Mouse (Mus musculus): ENCODE data around the gene Ascl3. TPM values are rescaled to one million over a fixed set of nuclear protein-coding genes. Genes with fewer than 3 reads are reported as not detected.
A peak's percentile ranks its signal among the peaks of the same experiment; 100 is the strongest.

Gene Ascl3
- total RNA-seq, 1 experiment from 2014 or later = not detected

DNA sequence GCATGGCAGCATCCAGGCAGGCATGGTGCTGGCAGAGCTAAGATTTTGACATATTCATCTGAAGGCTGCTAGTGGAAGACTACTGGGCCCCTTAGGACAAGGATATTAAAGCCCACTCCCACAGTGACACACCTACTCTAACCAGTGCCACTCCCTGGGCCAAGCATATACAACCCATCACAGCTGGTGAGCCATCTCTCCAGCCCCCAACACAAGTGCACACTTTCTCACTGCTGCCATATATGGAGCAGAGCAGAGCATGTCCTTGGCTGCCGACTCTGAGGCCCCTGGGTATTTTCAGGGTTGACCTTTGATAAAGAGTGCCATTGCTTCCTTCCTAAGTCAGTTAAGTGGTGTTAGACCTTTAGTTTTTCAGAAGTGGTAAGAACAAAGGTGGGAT lies 21.5 kb downstream of the Ascl3 start:
- no peak for DNase-seq

- DNase-seq = peak; percentile 37
Observed at GRCm38 (mm10) chr7:109708961-109709382, 22.6 kb downstream of the Ascl3 start.

- peak; percentile 70 for DNase-seq
Observed at GRCm38 (mm10) chr7:109707023-109707785, 24.3 kb downstream of the Ascl3 start.

- no peak for DNase-seq
Observed at GRCm38 (mm10) chr7:109704461-109704860, 27.1 kb downstream of the Ascl3 start.

GRCm38 (mm10) chr7:109704016-109704377 lies 27.5 kb downstream of the Ascl3 start:
- no peak for DNase-seq

DNA sequence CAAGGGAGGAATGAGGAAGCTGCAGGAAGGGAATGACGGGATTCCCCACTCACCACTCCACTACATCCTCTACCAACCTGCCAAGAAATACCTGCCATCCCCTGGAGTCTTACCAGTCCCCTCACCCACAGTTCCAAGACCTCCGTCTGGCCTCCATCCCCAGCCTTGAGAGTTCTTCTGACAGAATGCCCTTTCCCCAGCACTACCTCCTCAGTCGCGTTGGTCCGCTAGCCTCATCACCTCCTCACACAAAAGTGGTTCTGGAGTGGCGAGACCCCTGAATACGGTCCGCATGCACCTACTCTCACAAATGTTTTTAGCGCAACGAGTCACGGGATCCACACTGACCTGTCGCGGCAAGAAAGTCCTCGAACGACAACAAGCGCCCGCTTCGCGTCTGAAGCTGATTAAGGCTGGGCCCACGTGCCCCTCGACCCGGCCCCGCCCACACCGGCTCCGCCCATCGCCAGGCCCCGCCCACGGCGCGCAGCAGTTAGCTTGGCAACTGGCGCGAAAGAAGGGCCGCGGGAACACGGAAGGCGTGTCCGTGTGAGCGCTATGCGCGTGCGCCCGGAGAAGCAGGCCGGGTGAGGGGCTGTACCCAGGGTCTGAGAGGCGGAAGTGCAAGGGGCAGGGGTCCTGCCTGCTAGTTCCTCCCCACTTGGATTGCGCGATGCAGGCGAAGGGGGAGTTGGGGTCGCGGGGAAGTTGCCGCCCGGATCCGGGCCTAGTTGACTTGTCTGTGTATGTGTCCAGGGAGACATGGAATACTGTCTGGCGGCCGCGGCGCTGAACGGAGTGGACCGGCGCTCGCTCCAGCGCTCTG lies 28.1 kb downstream of the Ascl3 start, which contains the start of the genes St5 and Akip1:
Gene St5 (minus strand): TSS at position 416 of the 826 bp plus-strand sequence.
Gene Akip1 (plus strand): TSS at position 501 of the 826 bp plus-strand sequence.
- DNase-seq = peak; percentile 99

- DNase-seq = no peak
Observed at GRCm38 (mm10) chr7:109702721-109703120, 28.8 kb downstream of the Ascl3 start.

- no peak for DNase-seq
Observed at GRCm38 (mm10) chr7:109700213-109700612, 31.3 kb downstream of the Ascl3 start.

- DNase-seq = no peak
Observed at GRCm38 (mm10) chr7:109695339-109695726, 36.2 kb downstream of the Ascl3 start.

DNA sequence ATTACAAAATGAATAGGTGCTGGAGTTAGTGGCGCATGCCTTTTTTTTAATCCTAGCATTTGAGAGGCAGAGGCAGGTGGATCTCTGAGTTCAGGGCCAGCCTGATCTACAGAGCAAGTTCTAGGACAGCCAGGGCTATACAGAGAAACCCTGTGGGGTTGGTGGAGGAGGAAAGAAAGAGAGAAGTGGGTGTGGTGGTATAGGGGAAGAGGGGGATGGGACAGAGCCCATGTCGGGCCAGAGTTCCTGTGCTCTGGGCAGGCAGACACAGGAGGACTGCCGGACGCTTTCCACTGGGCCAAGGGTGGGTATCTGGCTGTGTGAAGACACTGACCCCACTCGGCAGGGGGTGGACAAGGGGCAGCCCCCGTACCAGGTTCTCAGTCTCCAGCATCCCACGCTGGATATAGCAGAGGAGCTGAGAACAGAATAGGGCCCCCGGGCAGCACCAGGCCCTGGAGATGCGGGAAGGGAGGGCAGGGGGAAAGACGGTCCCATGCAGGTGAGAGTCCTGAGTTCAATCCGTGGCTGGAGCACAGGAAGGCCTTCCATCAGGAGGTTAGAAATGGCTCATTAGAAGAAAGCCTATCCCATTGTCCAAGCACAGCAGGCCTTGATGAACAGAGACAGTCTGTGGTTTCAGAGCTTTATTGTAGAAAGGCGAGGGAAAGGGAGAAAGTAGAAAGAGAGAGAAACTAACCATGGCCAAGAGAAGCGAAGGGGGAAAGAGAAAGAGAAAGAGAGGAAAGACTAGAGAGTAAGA lies 36.8 kb downstream of the Ascl3 start:
- no peak for DNase-seq

DNA sequence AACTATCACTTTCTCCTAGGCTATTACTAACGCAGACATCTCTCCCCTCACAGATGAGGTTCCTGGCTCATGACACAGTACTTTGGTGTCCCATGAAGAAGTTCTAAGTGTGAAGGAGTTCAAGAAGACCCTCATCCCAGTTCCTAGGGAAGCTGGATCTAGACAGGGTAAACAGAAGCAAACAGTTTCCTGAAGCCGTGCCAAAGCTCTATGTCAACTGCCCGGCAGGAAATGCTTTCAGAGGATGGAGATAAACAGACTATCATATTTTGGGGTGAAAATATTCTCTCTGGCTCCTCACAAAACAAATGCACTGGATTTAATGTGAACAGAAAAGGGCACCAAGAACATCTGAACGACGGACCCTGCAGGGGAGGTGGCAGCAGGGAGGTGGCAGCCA lies 40.6 kb downstream of the Ascl3 start:
- DNase-seq = no peak

DNA sequence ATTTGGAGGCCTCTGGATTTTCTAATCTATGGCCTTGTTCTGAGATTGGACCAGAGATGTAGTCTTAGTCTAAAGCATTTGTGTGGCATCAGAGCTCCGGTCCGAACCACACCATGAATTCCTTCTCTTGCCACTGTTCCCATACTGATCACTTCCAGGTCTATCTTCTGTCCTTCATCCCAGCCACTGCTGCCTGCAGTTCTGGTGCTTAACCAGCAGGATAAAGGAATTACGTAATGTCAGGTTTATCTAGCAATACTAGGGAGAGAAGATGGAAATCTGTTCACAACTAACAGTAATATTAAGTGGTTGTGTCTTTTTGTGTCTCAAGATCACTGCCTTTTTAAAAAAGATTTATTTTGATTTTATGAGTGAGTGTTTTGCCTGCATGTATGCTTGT lies 41.4 kb downstream of the Ascl3 start:
- no peak for DNase-seq

GRCm38 (mm10) chr7:109686585-109687128 lies 44.9 kb downstream of the Ascl3 start:
- DNase-seq = no peak

DNA sequence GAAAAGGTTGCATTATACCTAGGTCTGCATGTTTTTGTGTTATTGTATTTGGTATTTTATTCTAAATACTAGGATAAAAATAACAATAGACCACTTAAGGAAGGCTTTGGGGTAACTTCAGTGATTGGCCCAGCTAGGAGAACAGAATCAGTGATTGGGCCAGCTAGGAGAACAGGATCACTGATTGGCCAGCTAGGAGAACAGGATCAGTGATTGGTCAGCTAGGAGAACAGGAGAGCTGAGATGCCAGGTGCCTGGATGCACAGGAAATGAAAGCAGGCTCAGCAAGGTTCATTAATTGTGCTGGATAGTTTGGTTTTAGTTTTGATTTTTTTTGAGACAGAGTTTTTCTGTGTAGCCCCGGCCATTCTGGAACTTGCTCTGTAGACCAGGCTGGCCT lies 50.6 kb downstream of the Ascl3 start:
- DNase-seq = no peak

GRCm38 (mm10) chr7:109680284-109680683 lies 51.2 kb downstream of the Ascl3 start:
- DNase-seq = no peak

Other genes with a start within 250 kb of the Ascl3 start
- gene Trim66, start 223.6 kb downstream of the Ascl3 start, total RNA-seq (2021) = 0.70 and 0.90 TPM in 2 replicates
- gene Rpl27a, start 212.6 kb downstream of the Ascl3 start, total RNA-seq (2021) = 244 and 276 TPM in 2 replicates
- gene St5, start 28.1 kb downstream of the Ascl3 start, total RNA-seq (2021) = 44.0 and 49.4 TPM in 2 replicates
- gene Akip1, start 28.0 kb downstream of the Ascl3 start, total RNA-seq (2021) = 32.2 and 33.6 TPM in 2 replicates
- gene BC051019, start 7.9 kb downstream of the Ascl3 start, total RNA-seq (2021) = not detected in 2 replicates
- 36.6 and 42.0 TPM in 2 replicates for gene Tmem9b, start 21.1 kb upstream of the Ascl3 start, total RNA-seq (2021)
- gene Nrip3, start 50.3 kb upstream of the Ascl3 start, total RNA-seq (2021) = 0.67 and 1.2 TPM in 2 replicates
- 0.64 and 0.78 TPM in 2 replicates for gene Scube2, start 134.0 kb upstream of the Ascl3 start, total RNA-seq (2021)
- 128 and 133 TPM in 2 replicates for gene Dennd5a, start 228.7 kb upstream of the Ascl3 start, total RNA-seq (2021)

Measured in adrenal gland, postnatal 14 days (tissue).